Mouse (Mus musculus) CD4-positive, CD25-positive, alpha-beta regulatory T cell, adult 4 months (primary cell): ENCODE data around the gene Ppp1r11. TPM values are rescaled to one million over a fixed set of nuclear protein-coding genes. Genes with fewer than 3 reads are reported as not detected.

ENCODE experiments used
- ATAC-seq: one replicate; pipeline ENCODE4 v1.8.0; 2017
- polyA plus RNA-seq, 2 experiments: library from polyadenylated mRNA; unstranded; fragments of 100-300 nt; shearing (Covaris generic); gene quantifications; one replicate each; pipeline ENCODE4 v1.2.1; 2017

Ppp1r11 gene
- polyA plus RNA-seq, 2 experiments from 2014 or later, result 196 to 201 TPM

DNA sequence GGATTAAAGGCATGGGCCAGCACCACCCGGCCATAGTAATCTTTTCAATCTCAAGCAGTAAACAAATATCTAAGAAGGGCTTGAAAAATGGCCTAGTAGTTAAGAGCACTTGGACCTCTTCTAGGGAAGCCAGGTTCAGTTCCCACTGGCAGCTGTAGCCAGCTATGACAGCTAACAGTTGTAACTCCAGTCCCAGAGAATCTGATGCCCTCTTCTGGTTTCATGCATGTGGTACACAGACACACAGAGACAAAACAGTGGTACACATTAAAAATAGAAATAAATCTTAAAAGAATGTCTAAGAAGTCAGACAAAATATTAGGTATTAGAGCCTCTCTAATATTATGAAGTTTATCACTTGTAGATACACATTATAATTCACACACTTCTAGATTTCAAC, 9.6 kb upstream of the Ppp1r11 start:
- no peak for ATAC-seq

DNA sequence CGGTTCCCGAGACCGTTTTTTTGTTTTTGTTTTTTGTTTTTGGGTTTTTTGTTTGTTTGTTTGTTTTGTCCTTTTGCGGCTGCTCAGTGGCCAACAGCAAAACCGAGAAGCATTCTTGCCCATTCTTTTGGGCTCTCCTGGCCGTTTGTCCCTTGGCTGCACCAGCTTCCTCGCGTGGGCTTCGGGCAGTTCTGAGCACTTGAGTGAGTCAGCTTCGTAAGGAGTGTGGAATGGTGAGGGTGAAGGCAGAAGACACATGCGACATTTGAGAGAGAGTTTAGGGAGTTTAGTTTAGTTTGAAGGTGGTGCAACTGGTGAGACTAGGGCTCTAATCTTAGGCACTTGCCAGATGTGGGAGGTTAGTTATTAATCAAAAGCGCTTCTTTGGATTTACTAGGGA, 7.3 kb upstream of the Ppp1r11 start:
- ATAC-seq, result no peak

DNA sequence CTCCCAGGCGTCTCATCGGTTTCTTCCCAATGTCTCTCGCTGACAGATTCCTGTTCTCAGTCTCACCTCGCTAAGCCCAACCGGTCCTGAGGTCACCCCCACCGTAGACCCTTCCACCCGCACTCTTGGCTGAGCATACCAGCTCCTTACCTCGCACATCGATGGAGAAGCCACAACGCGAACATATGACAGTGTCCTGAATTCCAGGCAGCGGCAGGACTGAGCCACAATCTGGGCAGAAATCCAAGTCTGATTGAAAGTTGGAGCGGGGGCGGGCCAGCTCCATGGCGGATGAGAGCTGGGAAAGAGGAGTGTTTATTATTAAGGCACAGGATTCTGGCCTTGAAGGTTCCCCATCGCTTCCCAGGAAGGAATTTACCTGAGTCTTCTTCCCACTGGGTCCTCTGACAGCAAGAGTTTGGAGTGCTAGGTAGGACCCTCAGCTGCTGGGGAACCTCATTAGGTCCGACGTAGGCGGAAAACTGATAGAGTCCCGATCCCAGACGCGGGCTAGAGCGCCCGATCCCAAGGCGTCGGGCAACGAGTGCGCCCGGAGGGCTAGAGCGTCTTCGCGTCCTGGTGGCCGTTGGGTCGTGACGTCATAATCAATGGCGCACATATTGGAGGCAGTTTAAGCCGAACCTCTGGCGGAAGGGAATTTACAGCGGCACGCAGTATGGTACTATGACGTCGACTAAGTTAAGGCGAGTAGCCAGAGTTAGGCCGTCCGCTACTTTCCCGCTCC, 6.6 kb upstream of the Ppp1r11 start, which contains the start of the genes Znrd1 and Znrd1as:
Gene Znrd1, minus strand, starts transcription at position 561 of the 745 bp plus-strand sequence.
Gene Znrd1as, plus strand, starts transcription at position 594 of the 745 bp plus-strand sequence.
- ATAC-seq, result peak; percentile 96

DNA sequence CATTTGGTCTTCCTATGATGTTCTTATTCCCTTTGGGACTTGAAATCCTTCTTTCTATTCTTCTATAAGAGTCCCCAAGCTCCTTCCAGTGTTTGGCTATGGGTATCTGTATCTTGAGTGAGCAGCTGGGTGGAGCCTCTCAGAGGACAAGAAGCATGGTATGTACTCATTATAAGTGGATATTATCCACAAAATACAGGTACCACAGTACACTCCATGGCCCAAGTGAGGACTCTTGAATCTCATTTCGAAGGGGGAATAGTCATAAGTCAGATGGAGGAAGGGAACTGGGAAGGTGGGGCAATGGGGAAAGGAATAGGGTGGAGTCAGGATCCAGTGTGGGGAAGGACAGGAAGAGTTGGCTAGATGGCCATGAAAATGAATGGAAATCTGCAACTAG, 1.5 kb upstream of the Ppp1r11 start:
- no peak for ATAC-seq

DNA sequence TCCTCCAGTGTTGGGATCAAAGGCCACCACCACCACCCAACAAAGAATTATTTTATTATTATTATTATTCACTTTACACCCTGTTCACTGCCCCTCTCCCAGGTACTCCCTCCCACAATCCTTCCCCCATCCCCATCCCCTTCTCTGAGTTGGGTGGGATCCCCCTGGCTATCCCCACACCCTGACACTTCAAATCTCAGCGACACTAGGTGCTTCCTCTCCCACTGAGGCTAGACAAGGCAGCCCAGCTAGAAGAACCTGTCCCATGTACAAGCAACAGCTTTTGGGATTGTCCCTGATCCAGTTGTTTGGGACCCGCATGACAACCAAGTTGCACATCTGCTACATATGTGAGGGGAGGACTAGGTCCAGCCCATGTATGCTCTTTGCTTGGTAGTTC, 1.1 kb upstream of the Ppp1r11 start:
- no peak for ATAC-seq

DNA sequence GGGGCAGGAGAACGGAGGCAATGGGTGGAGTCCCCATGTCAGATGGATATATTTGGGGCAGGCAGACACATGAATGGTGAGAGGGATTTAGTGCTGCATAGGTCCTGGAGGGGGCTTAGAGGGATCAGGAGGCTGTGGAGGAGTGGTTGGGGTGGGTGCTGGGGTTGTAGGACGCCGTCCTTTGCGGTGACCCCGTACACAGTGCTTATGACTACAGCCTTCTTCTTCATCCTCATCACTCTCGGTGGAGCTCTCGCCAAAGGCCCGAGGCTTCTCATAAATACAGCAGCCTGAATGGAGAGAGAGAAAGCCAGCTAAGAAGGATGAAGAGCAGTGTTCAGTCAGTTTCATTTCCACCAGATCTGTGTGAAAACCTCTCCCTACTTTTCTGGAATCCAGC, 2.3 kb downstream of the Ppp1r11 start:
- ATAC-seq, result no peak

DNA sequence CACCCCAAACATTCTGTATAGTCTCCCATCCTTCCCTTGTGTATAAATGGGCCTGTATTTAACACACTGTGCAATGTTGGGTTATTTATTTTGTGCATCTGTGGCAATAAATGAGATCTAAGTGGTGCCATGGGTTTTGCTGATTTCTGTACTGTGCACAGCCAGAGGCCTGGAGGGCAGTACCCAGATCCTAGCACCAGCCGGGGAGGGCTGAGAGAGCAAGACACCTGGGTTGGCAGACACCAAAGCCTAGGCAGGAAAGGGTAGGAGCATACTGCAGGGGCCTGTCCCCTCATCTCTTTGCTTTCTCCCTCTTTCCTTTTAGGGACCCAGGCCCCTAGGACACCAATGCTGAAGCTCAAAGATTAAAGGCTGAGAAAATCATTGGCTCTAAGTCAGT, 3.3 kb downstream of the Ppp1r11 start:
- ATAC-seq, result no peak

DNA sequence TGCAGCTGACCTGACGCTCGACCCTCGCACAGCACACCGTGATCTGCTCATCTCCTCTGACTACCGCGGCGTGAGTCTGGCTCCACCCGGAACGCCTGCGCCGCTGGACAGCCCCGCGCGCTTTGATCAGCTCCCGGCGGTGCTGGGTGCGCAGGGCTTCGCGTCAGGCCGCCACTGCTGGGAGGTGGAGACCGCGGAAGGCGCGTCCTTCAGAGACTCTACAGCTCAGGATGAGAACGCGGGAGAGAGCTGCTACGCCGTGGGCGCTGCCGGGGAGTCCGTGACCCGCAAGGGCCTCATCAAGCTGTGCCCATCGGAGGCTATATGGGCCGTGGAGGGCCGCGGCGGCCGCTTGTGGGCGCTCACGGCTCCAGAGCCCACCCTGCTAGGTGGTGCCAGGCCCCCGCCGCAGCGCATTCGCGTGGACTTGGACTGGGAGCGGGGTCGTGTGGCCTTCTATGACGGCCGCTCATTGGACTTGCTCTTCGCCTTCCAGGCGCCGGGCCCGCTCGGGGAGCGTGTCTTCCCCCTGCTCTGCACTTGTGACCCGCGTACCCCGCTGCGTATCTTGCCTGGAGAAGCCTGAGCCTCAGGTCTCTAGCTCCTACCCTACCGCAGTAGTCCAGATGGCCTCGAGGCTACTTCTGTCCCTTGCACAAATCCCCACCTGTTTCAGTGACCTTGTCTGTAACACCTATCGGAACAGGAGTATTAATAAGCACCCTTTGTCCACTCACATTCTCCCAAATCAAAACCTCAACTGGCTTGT, 4.3 kb downstream of the Ppp1r11 start:
- ATAC-seq, result no peak

DNA sequence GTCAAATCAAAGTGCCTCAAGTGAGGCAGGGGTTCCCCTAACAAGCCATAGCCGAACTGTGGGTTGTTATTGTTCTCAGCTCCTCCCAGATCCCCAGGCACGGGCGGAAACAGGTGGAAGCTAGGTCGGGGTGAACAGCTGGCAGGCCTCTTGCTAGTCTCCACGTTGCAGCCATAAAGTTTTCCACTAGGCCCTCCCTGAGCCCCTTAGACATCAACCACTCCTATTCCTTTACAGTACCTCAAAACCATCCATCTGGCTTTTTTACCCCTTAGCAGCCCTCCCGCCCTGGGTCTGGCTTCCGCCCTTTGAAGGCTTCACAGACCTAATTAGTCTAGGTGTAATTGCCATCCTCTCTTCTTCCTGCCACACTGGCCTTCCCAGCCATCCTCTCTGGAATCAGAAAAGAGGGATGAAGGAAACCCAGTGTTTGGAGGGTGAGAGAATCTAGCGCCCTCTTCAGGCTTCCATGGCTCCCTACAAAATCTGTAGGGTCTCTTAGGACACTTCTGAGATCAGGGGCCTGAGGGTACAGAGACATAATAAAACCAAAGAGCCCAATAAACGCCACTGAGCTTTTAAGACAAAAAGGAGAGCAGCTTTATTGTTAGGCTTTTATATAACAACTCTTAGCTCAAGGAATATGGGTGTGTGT, 7.3 kb downstream of the Ppp1r11 start:
- peak; percentile 57 for ATAC-seq

DNA sequence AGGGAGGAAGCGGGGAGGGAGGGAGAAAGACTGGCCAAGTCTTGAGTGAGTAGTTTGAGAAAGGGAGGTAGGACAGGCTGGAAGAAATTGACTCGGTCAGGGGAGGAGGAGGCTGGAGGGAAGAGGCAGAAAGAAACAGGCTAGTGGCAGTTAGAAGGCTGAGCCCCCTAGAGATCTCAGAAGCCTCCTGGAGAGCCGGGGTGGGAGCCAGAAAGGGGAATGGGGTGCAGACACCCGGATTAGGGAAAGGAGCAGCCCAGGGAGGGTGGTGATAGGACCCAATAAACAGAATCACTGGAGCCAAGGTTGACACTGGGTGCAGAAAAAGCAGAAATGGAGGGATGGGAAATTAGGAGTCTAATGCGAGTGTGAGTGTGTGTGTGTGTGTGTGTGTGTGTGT, 7.8 kb downstream of the Ppp1r11 start:
- ATAC-seq, result no peak

DNA sequence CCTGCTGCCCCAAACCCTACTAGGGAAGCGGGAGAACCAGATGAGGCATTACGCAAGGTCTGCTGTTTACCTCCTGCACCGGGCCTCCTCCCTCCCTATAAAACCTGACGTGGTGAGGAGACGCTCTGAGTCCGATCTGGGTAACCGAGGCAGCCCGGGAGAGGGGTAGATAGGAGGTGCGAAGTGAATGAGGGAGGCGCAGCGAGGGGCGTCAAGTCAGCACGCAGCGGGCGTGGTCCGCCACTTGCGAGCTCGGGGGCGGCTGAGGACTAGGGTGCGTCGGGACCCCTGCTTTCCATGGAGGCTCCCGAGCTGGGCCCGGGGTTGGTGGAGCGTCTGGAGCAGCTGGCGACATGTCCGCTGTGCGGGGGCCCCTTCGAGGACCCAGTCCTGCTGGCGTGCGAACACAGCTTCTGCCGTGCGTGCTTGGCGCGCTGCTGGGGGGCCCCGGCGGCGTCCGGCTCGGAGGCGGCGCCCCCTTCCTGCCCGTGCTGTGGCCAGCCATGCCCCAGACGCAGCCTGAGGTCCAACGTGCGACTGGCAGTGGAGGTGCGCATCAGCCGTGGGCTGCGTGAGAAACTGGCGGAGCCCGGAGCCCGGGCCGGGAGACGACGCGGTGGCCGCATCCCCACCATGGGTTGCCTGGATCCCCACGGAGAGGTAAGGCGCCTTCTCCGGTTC, 8.6 kb downstream of the Ppp1r11 start, which contains the start of gene Rnf39:
Gene Rnf39, plus strand, starts transcription at position 128 of the 681 bp plus-strand sequence.
- peak; percentile 30 for ATAC-seq

DNA sequence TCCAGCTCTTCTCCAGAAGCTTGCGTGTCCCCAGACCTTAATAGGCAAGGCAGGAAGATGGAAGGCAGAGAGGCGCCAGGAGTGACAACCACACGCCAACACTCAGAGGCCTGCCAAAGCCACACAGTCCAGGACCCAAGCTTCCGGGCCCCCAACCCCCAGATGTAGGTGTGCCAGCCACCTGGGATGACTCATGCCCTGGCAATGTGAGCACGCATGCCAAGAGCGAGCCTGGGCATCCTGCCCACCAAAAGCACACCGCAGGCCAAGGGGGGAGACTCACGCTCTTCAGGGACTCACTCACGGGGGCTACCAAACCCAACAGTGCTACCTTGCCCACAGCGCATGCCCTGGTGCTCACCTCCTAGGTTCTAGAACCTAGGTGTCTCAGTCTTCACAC, 9.2 kb downstream of the Ppp1r11 start:
- peak; percentile 79 for ATAC-seq

DNA sequence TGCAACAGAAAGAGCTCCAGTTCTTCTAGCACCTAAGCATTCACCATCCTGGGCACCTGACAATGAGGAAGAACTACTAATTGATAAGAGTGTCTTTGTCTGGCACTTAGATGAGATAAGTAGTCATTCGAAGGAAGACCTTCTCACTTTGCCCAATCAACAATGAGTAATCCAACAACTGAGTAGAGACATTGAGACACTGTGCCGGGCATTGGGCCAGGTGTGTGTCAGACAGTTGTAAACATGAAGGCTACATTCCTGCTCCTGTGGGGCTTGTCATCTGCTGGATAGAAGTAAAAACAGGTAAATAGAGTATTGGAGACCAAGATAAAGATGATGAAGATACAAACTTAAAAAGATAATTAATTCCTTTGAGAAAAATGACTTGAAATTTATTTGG, 13.5 kb downstream of the Ppp1r11 start:
- no peak for ATAC-seq

DNA sequence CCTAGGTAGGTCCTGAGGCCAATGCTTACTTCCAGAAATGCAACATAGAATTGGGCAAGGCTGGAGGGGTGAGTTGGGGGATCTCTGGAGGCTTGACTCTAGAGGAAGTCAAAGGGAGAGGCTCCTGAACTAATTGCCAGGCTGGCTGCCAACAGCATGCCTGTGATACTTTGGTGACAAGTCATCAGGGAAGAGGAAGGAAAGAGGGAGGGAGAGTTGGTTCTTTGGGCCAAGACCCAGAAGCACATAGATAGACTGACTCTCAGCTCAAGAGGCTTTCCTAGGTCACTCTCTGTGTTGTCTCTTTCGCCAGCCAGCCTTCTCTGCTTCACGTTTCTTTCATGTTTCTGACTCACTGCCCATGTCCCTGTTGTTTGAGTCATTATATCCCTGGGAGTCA, 19.7 kb downstream of the Ppp1r11 start:
- no peak for ATAC-seq

DNA sequence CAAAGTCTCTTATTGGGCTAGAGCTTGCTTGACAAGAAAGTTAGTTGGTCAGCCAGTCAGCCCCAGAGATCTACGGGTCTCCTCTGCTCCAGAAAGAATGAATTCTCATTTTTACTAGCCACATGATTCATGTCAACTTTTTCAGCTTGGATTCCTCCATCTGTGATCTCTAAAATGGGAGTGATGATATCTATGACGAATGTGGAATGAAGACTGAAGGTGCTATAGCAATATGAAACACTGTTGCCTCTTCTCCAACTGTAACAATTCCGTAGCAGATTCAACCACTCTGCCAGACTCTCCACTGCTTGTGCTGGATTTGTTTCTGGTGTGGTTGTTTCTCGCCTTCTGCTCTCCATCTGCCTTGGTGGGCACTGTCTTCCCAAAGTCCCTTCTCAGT, 20.4 kb downstream of the Ppp1r11 start:
- no peak for ATAC-seq

DNA sequence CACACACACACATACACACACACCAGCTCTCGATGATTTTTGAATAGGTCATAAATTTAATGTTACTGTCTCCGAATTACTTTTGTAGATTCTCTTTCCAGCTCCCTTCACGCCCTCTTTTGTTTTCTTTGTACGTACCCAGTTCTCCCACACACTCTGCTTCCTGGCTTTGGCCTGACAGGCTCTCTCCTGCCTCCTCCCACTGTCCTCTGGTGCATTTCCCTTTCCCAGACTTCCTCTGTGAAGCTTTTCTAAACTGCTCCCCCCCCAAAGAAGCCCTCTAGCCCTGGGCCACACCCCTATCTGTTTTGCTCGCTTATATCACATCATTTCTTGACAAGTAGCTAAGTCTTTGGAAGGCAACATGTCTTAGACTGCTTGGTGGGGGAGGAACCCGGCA, 21.3 kb downstream of the Ppp1r11 start:
- no peak for ATAC-seq

DNA sequence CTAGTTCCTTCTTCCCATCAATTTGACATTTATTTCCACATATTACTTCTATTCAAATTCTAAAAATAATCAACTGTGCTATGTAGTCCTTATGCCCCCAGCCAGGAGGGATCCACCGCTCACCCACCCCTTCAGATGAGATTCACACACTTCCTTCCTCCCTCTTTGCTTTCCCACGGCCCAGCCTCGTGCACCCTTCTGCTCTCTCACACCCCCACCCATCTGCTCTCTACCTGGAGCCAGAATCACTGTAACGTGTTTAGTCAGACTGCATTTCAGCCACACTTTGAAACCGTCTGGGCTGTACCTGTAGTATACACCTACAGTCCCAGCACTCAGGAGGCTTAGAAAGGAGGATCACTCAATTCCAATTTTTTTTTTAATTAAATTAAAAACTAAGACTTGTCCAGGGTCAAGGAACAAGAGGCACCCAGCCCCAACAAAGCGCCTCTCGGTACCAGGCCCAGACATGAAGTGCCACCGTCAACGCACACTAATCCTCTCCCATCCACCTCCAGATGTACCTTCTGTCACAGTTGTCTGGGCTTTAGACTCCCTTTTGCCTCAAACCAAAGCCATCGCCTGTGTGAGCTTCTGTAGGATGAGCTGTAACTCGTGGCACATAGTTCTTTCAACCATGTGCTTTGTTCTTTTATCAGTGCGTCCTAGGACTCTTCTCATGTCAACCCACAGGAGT, 22.2 kb downstream of the Ppp1r11 start:
- no peak for ATAC-seq

DNA sequence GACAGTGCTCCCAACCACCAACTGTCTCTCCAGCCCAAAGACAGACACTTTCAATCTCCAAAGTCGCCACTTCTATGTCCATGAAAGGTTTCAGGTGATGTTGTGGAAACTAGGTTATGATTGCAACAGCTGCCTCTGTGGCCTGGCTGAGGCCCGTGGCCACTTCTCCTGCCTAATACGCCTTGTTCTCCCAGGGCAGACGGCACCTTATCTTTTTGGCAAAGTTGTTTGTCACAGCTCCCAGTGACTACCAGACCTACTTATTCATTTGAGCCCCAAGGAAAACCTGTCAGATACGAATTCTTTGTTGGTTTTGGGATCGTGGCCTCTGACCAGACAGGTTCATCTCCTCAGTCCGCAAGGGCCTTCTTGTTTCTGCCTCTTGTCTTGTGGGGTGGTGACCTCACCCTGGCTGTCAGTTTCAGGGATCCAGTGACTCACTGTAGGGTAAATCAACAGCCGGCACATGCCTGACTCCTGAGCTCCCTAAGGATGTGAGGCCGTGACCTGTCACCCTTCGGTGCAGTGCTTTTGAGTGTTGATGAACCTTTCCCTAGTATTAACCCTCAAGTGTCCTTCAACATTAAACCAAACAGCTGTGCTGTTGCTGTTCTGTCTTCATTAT, 23.9 kb downstream of the Ppp1r11 start:
- no peak for ATAC-seq

DNA sequence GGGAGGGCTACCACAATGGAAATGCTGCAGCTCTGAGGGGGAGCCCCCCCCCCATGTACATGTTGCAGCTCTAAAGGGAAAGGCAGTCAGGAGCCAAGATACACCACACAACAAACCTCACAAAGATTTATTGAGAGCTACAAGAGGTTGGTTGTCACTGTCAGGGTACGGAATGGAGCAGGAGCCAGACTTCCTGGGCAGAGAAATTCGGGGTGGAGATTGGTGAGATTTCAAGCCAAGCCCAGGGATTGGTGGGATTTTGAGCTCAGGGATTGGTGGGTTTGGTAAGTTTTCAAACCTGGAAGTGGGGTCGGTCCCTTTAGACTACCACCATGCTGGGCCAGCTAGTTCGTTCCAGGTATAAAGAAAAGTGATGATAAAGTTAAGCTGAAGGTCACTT, 28.1 kb downstream of the Ppp1r11 start:
- ATAC-seq, result no peak

DNA sequence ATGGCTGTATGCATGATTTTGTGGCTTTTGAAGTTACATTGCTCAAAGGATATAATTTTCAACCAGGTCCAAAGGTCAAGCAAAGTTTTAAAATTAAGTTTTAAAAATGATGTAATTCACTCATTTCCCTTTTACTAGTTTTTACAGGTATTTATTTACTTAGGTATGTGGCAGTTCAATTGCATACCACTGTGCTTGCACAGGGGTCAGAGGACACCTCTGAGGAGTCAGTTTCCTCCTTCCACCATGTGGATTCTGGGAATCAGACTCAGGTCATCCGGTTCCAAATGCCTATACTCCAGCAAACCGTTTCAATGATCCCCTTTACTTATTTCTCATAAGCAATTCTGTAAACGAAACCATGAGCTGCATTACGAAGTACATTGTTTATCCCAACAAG, 28.8 kb downstream of the Ppp1r11 start:
- no peak for ATAC-seq

DNA sequence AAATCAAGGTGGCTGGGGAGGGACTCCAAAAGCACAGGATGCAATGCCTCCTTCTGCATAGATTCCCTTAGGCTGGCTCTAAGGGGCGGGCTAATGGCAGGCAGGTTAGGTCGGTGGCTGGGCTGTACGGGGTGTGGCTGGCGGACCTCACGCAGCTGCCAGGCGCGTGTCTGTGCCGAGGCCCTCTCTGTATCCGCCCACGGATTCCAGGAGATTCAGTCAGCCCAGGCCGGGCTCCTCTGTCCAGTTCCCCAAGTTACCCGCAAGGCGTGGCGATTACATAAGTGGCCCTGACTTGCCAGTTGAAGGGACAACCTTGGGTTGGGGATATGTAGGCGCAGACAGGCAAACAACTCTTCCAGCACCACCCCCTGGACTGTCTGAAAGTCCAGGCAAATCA, 31.3 kb downstream of the Ppp1r11 start:
- ATAC-seq, result no peak

DNA sequence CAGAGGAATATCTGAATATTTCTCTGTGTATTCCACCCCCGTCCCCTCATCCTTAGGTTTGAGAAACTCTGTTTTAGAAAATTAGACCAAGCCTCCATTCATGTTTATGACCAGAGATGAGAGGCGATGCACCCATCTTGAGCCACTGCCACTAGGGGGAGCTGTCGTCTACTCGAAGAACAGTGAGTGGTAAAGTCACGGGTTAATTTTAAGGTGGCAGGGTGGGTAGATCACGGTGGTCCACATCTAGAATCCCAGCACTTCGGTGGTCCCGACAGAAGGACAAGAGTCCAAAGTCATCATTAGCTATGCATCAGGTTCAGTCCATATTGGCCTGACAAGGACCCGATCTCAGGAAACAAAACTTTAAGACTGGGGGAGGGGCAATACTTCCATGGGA, 36.5 kb downstream of the Ppp1r11 start:
- ATAC-seq, result peak; percentile 41
